Mouse (Mus musculus) megakaryocyte-erythroid progenitor cell, adult 5-6 weeks (primary cell): ENCODE measurements at regions not wholly inside any gene's neighbourhood (a gene's known extent, or its start where the extent isn't known, plus 50 kb on each side); places are given as distances from the start of the nearest gene placed in this dataset.

Source experiments
- ATAC-seq: replicated peaks from 2 replicates; pipeline ENCODE4 v1.8.0; 2016; ENCODE audit warnings: mild to moderate bottlenecking, inconsistent platforms; ENCODE audit not compliant: severe bottlenecking, poor library complexity, low FRiP score, low TSS enrichment

- ATAC-seq = no peak
These were observed 89.1 kb downstream of the Kcnj2 start for GRCm38 (mm10) chr11:111155023-111155422.

GRCm38 (mm10) chr11:111155747-111156146 lies 89.8 kb downstream of the Kcnj2 start:
- ATAC-seq = no peak

DNA sequence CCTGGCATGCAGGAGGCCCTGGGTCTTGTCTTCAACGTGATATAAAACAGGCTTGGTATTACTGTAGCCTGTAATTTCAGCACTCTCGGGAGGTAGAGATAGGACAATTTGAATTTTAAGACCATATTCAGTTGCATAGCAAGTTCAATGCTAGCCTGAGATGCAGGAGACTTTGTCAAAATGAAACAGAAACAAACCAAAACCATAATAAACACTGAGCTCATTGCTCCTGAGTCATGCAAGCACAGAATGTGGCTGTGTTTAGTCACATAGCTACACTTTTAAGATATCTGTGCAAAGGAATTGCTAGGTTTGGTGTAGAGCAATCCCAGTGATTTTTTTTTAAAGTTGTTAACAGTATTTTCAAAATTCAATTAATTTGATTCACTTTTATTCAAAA lies 93.3 kb downstream of the Kcnj2 start:
- no peak for ATAC-seq

- no peak for ATAC-seq
These were observed 98.9 kb downstream of the Kcnj2 start for GRCm38 (mm10) chr11:111164907-111165306.

GRCm38 (mm10) chr11:111170174-111170800 lies 104.3 kb downstream of the Kcnj2 start:
- ATAC-seq = no peak

GRCm38 (mm10) chr11:111173525-111173924 lies 107.6 kb downstream of the Kcnj2 start:
- ATAC-seq = no peak

GRCm38 (mm10) chr11:111175566-111175965 lies 109.6 kb downstream of the Kcnj2 start:
- no peak for ATAC-seq

DNA sequence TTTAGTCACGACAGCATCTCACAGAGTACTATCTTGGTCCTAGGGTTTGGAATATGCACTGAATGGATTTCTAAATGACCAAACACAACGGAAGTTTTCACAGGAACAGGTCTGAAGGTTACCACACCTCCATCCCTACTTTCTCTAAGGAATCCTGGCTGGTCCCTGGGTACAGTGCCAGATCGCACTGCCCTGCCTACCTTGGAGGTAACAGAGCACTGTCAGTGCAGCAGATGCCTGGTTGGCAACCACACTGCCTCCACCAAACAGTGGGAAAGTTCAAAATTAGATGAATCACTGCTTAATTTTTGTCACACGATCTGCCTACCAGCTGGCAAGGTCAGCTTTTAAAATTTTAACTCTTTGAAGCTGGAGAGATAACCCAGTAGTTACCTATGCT lies 111.6 kb downstream of the Kcnj2 start:
- ATAC-seq = no peak

- no peak for ATAC-seq
These were observed 131.5 kb downstream of the Kcnj2 start for GRCm38 (mm10) chr11:111197422-111197821.

DNA sequence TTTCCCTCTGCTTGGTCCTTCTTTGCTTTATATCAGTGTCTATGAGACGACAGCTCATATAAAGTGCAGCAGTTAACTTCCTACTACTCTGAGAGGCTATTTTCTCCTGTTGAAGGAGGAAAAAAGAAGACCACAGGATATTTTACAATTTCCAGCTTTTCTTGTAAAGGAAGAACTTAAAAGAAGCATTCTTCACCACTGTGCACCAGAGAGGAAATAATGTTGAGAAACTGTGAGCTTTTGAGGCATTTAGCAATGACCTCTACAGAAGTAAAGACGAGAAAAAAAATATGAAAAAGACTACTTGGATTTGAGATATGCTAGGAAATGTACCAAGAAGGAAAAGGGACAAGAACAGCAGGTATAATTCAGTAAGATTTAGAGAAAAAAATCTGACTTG lies 134.5 kb downstream of the Kcnj2 start:
- no peak for ATAC-seq

DNA sequence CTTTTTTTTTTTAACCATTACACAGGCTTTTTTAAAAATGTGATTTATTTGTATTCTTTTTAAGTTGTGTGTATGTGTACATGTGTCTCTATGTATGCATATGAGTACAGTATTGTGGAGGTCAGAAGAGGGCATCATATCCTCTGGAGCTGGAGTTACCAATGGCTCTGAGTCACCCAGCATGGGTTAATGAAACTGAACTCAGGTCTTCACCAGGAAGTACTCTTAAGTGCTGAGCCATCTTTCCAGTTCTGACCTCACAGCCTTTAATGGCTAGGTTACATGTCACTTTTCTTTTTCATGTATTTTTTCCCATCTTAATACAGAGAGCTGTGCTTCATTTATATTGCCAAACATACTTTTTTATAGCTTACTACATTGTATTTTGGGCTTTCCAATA lies 136.8 kb downstream of the Kcnj2 start:
- no peak for ATAC-seq

DNA sequence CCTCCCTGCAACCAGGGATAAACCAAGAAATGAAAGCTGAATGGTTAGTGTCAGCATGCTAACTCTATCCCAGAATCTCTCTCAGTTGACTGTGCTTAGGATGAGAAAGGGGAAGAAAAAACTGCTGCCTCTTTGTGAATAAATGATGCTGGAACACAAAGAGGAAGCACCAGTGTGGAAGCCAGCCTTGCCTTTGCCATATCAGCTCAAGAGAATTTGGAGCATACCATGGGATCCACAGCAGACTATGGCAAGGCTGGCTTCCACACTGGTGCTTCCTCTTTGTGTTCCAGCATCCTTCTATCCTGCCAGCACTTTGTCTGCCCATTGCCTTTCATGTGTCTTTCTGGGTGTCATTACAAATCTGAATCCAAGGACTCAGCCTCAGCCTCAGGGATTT lies 144.6 kb downstream of the Kcnj2 start:
- no peak for ATAC-seq

DNA sequence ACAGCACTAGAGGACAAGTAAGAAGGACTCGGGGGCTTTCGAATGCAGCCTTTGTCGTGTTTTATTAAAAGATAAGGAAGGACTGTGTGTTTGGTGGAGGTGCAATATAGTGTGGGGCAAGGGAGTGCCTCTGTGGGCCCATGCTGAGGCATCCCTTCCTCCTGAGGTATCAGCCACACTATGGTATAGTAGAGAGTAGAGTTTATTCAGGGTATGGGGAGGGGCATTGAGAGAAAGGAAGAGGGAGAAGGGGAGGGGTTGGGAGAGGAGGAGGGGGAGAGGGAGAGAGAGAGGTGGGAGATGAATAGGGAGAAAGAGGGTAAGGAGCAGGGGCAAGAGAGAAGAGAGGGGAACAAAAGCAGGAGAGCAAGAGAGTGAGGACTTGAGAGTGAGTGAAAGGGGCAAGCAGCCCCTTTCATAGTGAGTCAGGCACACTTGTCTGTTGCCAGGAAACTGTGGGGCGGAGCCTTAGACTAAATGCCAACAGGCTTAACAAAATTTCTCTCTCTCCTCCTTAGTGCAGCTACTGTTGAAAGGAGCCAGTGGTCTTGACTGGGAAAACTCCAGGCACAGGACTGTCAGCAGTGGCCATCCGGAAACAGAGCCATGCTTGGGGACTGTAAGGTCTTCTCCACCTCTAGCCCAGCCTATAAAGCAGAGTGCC lies 146.2 kb downstream of the Kcnj2 start:
- ATAC-seq = no peak

GRCm38 (mm10) chr11:111212702-111213328 lies 146.9 kb downstream of the Kcnj2 start:
- ATAC-seq = no peak

DNA sequence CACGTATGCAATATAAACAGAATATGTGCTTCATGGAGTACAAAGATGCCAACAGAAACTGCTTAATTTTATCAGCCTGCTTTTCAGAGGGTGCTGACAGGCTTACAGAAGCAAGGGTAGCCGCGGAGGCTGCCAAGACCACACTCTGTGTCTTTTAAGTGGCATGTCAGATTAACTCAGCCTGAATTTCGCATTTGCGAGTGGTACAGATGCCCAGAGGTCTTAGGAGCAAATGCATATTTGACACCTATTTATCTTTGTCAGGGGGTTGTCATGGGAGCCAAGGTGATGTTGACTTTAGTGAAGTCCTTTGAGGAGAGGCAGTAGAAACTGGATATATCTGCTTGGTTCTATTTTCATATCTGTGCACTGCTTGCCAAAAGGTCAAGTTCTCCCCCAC lies 149.0 kb downstream of the Kcnj2 start:
- no peak for ATAC-seq

GRCm38 (mm10) chr11:111223834-111224233 lies 157.9 kb downstream of the Kcnj2 start:
- no peak for ATAC-seq

GRCm38 (mm10) chr11:111227305-111227704 lies 161.3 kb downstream of the Kcnj2 start:
- no peak for ATAC-seq

- no peak for ATAC-seq
These were observed 170.8 kb downstream of the Kcnj2 start for GRCm38 (mm10) chr11:111236741-111237140.

- ATAC-seq = no peak
These were observed 173.8 kb downstream of the Kcnj2 start for GRCm38 (mm10) chr11:111239784-111240183.

GRCm38 (mm10) chr11:111252226-111252625 lies 186.3 kb downstream of the Kcnj2 start:
- no peak for ATAC-seq

DNA sequence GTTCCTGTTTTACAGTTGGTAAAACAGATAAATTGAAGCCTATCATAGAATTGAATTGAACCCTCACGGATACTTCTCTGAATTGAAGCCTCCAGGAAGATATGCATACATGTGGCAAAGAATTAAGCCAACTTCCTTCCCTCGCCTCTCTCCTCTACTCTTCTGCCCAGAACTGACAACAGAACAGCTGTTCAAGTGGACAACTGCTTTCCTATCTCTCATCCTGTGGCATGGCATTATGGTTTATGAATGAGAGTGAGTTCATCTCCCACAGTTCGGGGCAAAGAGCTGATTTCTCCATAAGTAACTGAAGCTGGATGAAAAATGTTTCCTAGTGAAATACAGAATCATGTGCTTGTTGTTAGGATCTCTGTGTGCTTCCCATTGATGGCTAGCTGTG lies 190.6 kb downstream of the Kcnj2 start:
- no peak for ATAC-seq
